Mouse (Mus musculus) bone marrow, adult 2 months (tissue): ENCODE measurements around the gene Olfr669. TPM values are rescaled to one million over a fixed set of nuclear protein-coding genes. Genes with fewer than 3 reads are reported as not detected.
"Not testable (repeated sequence)": the region's sequence is repeated elsewhere in the genome, so short reads cannot be mapped to it uniquely, and the experiment has no call there.

ENCODE experiments used
- H3K27ac ChIP-seq: fragments of 200-500 bp; 2 replicates; pipeline ENCODE4 v1.5.1; 2012; ENCODE audit warnings: low read depth, mild to moderate bottlenecking, control low read depth, inconsistent platforms, low read length; ENCODE audit not compliant: control insufficient read depth, poor library complexity, insufficient read depth
- H3K4me1 ChIP-seq: fragments of 200-500 bp; 2 replicates; pipeline ENCODE4 v1.6.1; 2011; ENCODE audit warnings: low read length; ENCODE audit not compliant: control insufficient read depth, insufficient read depth
- H3K4me3 ChIP-seq: fragments of 200-500 bp; replicated peaks from 2 replicates; pipeline ENCODE3; 2011; ENCODE audit warnings: mild to moderate bottlenecking, low read depth, low read length, control low read depth; ENCODE audit not compliant: control insufficient read depth
- CTCF ChIP-seq: fragments of 200-500 bp; IDR thresholded peaks from 2 replicates; pipeline ENCODE4 v1.5.1; 2011; ENCODE audit warnings: low read length, control low read depth; ENCODE audit not compliant: control insufficient read depth, insufficient read depth
- POLR2A ChIP-seq: fragments of 200-500 bp; IDR thresholded peaks from 2 replicates; pipeline ENCODE4 v1.6.1; 2011; ENCODE audit warnings: low read depth, mild to moderate bottlenecking, control low read depth, low read length, borderline replicate concordance; ENCODE audit not compliant: control insufficient read depth
- WGBS: fragments of 180-500 bp; shearing (Covaris S2); methylation state at CpG from one replicate; pipeline ENCODE4 v1.1.7; 2018; 5-methylcytosine and 5-hydroxymethylcytosine counted together
- polyA plus RNA-seq: library from polyadenylated mRNA; stranded (reverse); fragments of >200 nt; gene quantifications from 2 replicates; pipeline ENCODE4 v1.2.4, GENCODE M21; 2011; ENCODE audit warnings: low replicate concordance; ENCODE audit not compliant: missing spikeins, insufficient read depth, insufficient read length

The Olfr669 gene
- polyA plus RNA-seq, result not detected in 2 replicates

GRCm38 (mm10) chr7:104933940-104934339 is at the start of gene Olfr669:
Gene Olfr669, plus strand, starts transcription at chr7:104934240.
- TF ChIP-seq POLR2A (no peak), CTCF (no peak)
- Histone ChIP-seq H3K27ac (no peak within 1 kb of the TSS), H3K4me1 (no peaks in the 10 kb centered on the region), H3K4me3 (no peak within 1 kb of the TSS)
- WGBS, result 76% methylated on average over 1 of the region's 1 CpGs

- Histone ChIP-seq H3K27ac (no peak within 1 kb of the TSS), H3K4me3 (no peak within 1 kb of the TSS), H3K4me1 (no peaks in the 10 kb centered on the region)
- TF ChIP-seq CTCF (no peak), POLR2A (no peak)
- WGBS, result 65% methylated on average over 2 of the region's 2 CpGs
Measured at GRCm38 (mm10) chr7:104895852-104896251, 38.2 kb upstream of the Olfr669 start, which contains the start of gene Olfr666. Gene Olfr666, minus strand, starts transcription at chr7:104895952.

- no peak for TF ChIP-seq CTCF
- no peak for TF ChIP-seq POLR2A
- 89% methylated on average over 1 of the region's 1 CpGs for WGBS
- Histone ChIP-seq H3K4me1 (no peaks in the 10 kb centered on the region), H3K4me3 (no peak within 1 kb of the TSS), H3K27ac (no peak within 1 kb of the TSS)
Measured at GRCm38 (mm10) chr7:104921382-104921781, 12.7 kb upstream of the Olfr669 start, which contains the start of gene Olfr667. Gene Olfr667, minus strand, starts transcription at chr7:104921482.

- TF ChIP-seq POLR2A, result no peak
- no peak for TF ChIP-seq CTCF
- WGBS, result 67% methylated on average over 1 of the region's 1 CpGs
Measured at GRCm38 (mm10) chr7:104927957-104928356, 6.1 kb upstream of the Olfr669 start, which contains the start of gene Olfr668. Gene Olfr668, minus strand, starts transcription at chr7:104928057.

GRCm38 (mm10) chr7:104950234-104950633 is 16.2 kb downstream of the Olfr669 start:
- H3K27ac ChIP-seq, result not testable (repeated sequence)
- 90% methylated on average over 16 of the region's 16 CpGs for WGBS

More at GRCm38 (mm10) chr7:104927957-104928356, 6.1 kb upstream of the Olfr669 start, which contains the start of gene Olfr668:
- Histone ChIP-seq H3K4me1 (no peaks in the 10 kb centered on the region), H3K27ac (no peak within 1 kb of the TSS), H3K4me3 (no peak within 1 kb of the TSS)

GRCm38 (mm10) chr7:104962520-104962919 is 28.5 kb downstream of the Olfr669 start, which contains the start of gene Olfr670:
Gene Olfr670, minus strand, starts transcription at chr7:104962620.
- no peak within 1 kb of the TSS for H3K27ac ChIP-seq
- H3K4me3 ChIP-seq, result no peak within 1 kb of the TSS
- TF ChIP-seq CTCF, result no peak
- TF ChIP-seq POLR2A, result no peak
- no peaks in the 10 kb centered on the region for H3K4me1 ChIP-seq
- WGBS, result 58% methylated on average over 1 of the region's 1 CpGs

More at GRCm38 (mm10) chr7:104950234-104950633, 16.2 kb downstream of the Olfr669 start:
- not testable (repeated sequence) for H3K4me3 ChIP-seq, H3K4me1 ChIP-seq

GRCm38 (mm10) chr7:104972507-104972906 is 38.5 kb downstream of the Olfr669 start:
- H3K4me1 ChIP-seq, H3K27ac ChIP-seq, H3K4me3 ChIP-seq: not testable (repeated sequence)
- WGBS, result 59% methylated on average over 2 of the region's 2 CpGs

GRCm38 (mm10) chr7:104979026-104979425 is 45.0 kb downstream of the Olfr669 start, which contains the start of gene Olfr671:
Gene Olfr671, minus strand, starts transcription at chr7:104979126.
- 68% methylated on average over 1 of the region's 1 CpGs for WGBS

More at GRCm38 (mm10) chr7:104979026-104979425, 45.0 kb downstream of the Olfr669 start, which contains the start of gene Olfr671:
- TF ChIP-seq POLR2A, result no peak
- no peak for TF ChIP-seq CTCF
- Histone ChIP-seq H3K27ac (no peak within 1 kb of the TSS), H3K4me3 (no peak within 1 kb of the TSS), H3K4me1 (no peaks in the 10 kb centered on the region)

Other genes starting within 250 kb of the Olfr669 start
- gene Olfr661, start 247.7 kb upstream of the Olfr669 start, polyA plus RNA-seq, result 0.42 TPM in 1 of 2 replicates, not detected in the other
- gene Usp17le, start 156.8 kb upstream of the Olfr669 start, polyA plus RNA-seq, result not detected in 2 replicates
- gene Usp17lb, start 91.6 kb upstream of the Olfr669 start, polyA plus RNA-seq, result not detected in 2 replicates
- not detected in 2 replicates for gene Usp17la, start 77.2 kb upstream of the Olfr669 start, polyA plus RNA-seq
- not detected in 2 replicates for gene Olfr665, start 56.2 kb upstream of the Olfr669 start, polyA plus RNA-seq
- gene Olfr666, start 38.3 kb upstream of the Olfr669 start, polyA plus RNA-seq, result not detected in 2 replicates
- not detected in 2 replicates for gene Olfr667, start 12.8 kb upstream of the Olfr669 start, polyA plus RNA-seq
- not detected in 2 replicates for gene Olfr668, start 6.2 kb upstream of the Olfr669 start, polyA plus RNA-seq
- not detected in 2 replicates for gene Olfr670, start 28.4 kb downstream of the Olfr669 start, polyA plus RNA-seq
- not detected in 2 replicates for gene Olfr671, start 44.9 kb downstream of the Olfr669 start, polyA plus RNA-seq
- not detected in 2 replicates for gene Olfr672, start 67.8 kb downstream of the Olfr669 start, polyA plus RNA-seq
- gene Olfr675, start 94.2 kb downstream of the Olfr669 start, polyA plus RNA-seq, result not detected in 2 replicates
- not detected in 2 replicates for gene Olfr676, start 98.5 kb downstream of the Olfr669 start, polyA plus RNA-seq
- not detected in 2 replicates for gene Olfr677, start 117.1 kb downstream of the Olfr669 start, polyA plus RNA-seq
- gene Olfr678, start 130.2 kb downstream of the Olfr669 start, polyA plus RNA-seq, result not detected in 2 replicates
- gene Olfr679, start 147.0 kb downstream of the Olfr669 start, polyA plus RNA-seq, result not detected in 2 replicates
- gene Olfr680-ps1, start 158.6 kb downstream of the Olfr669 start, polyA plus RNA-seq, result not detected in 2 replicates
- not detected in 2 replicates for gene Olfr681, start 182.6 kb downstream of the Olfr669 start, polyA plus RNA-seq
- gene Olfr683, start 212.8 kb downstream of the Olfr669 start, polyA plus RNA-seq, result not detected in 2 replicates
- gene Olfr684, start 229.4 kb downstream of the Olfr669 start, polyA plus RNA-seq, result not detected in 2 replicates